Mouse (Mus musculus) liver, embryonic 14.5 days (tissue): ENCODE results near the gene Tas1r3. TPM values are rescaled to one million over a fixed set of nuclear protein-coding genes. Genes with fewer than 3 reads are reported as not detected.

Experiments used
- ATAC-seq: fragments of 200-750 bp; cut with Nextera tagmentation; 2 replicates; pipeline ENCODE4 v1.8.0; 2017; ENCODE audit warnings: moderate number of reproducible peaks, mild to moderate bottlenecking, moderate library complexity; ENCODE audit not compliant: insufficient read depth
- DNase-seq, 3 experiments: peaks; one replicate each; pipeline ENCODE4 v3.0.0-alpha.2; 2012 to 2013; ENCODE audit warnings: low read depth in 3 of 3, low spot score in 3 of 3
- H3K27ac ChIP-seq: fragments of 300-500 bp; sonication (generic); 2 replicates; pipeline ENCODE4 v1.5.1; 2014; ENCODE audit warnings: moderate library complexity, mild to moderate bottlenecking, control low read depth, inconsistent platforms
- H3K27me3 ChIP-seq: fragments of 300-500 bp; sonication (generic); 2 replicates; pipeline ENCODE4 v1.6.1; 2014; ENCODE audit warnings: mild to moderate bottlenecking, low read length, moderate library complexity; ENCODE audit not compliant: control insufficient read depth, insufficient read depth
- H3K36me3 ChIP-seq: fragments of 300-500 bp; sonication (generic); replicated peaks from 2 replicates; pipeline ENCODE4 v1.6.1; 2014; ENCODE audit warnings: low read depth; ENCODE audit not compliant: control insufficient read depth, insufficient read depth
- H3K4me1 ChIP-seq, 2 experiments: fragments of 200-500 bp in 1 of 2; fragments of 300-500 bp in 1 of 2; sonication (generic) in 1 of 2; replicated peaks; 2 replicates each; pipeline ENCODE4 v1.6.1; 2012 to 2014; ENCODE audit warnings: antibody characterized with exemption in 1 of 2, inconsistent platforms in 1 of 2, low read length in 1 of 2; ENCODE audit not compliant: control insufficient read depth in 2 of 2, insufficient read depth in 2 of 2
- H3K4me2 ChIP-seq: fragments of 300-500 bp; sonication (generic); 2 replicates; pipeline ENCODE4 v1.6.1; 2014; ENCODE audit warnings: low read depth, mild to moderate bottlenecking, control low read depth, moderate library complexity
- H3K4me3 ChIP-seq, 2 experiments: fragments of 200-500 bp in 1 of 2; fragments of 300-500 bp in 1 of 2; sonication (generic) in 1 of 2; 2 replicates each; pipeline ENCODE4 v1.5.1; 2012 to 2014; ENCODE audit warnings: low read depth in 2 of 2, low read length in 2 of 2, mild to moderate bottlenecking in 2 of 2, control low read depth in 1 of 2, inconsistent platforms in 1 of 2, moderate library complexity in 1 of 2; ENCODE audit not compliant: insufficient read depth in 1 of 2
- H3K9ac ChIP-seq: fragments of 300-500 bp; sonication (generic); replicated peaks from 2 replicates; pipeline ENCODE4 v1.6.1; 2014; ENCODE audit warnings: mild to moderate bottlenecking, control low read depth, moderate library complexity
- H3K9me3 ChIP-seq: fragments of 300-500 bp; sonication (generic); 2 replicates; pipeline ENCODE4 v1.6.1; 2016; ENCODE audit warnings: low read length, mixed read lengths; ENCODE audit not compliant: control insufficient read depth
- CTCF ChIP-seq: IDR thresholded peaks from 2 replicates; pipeline ENCODE4 v1.5.1; 2016; ENCODE audit warnings: antibody characterized with exemption, low read depth, control low read depth
- EP300 ChIP-seq: IDR thresholded peaks from 2 replicates; pipeline ENCODE4 v1.6.1; 2016; ENCODE audit warnings: antibody characterized with exemption, low read depth
- WGBS: fragments of 180-500 bp; shearing (Covaris S2); extraction: QIAGEN DNeasy Blood & Tissue Kit; methylation state at CpG from one replicate; pipeline ENCODE4 v1.1.7; 2014; ENCODE audit not compliant: insufficient replicate concordance; 5-methylcytosine and 5-hydroxymethylcytosine counted together
- polyA plus RNA-seq, 2 experiments: library from polyadenylated mRNA; depleted of rRNA in 1 of 2; stranded (reverse) in 1 of 2; unstranded in 1 of 2; fragments of >200 nt; fragmentation: Nextera tagmentation in 1 of 2; extraction: Ambion mirVana in 1 of 2; gene quantifications; 2 replicates each; pipeline versions ENCODE4 v1.2.1 to v1.2.3; 2012 to 2014

The Tas1r3 gene
- polyA plus RNA-seq, 2 experiments, result 0.04 to 0.08 TPM

- Histone ChIP-seq H3K9ac (no peak overlapping the region), H3K9me3 (no peaks in the 10 kb centered on the region), H3K27ac (no peak overlapping the region), H3K4me1 (no peaks in the 10 kb centered on the region), H3K36me3 (peaks cover 16% of the 10 kb centered on the region), H3K4me2 (no peak overlapping the region), H3K27me3 (no peaks in the 10 kb centered on the region), H3K4me3 (no peak overlapping the region)
- 81% methylated on average over 13 of the region's 13 CpGs for WGBS
- no peak for TF ChIP-seq CTCF
- TF ChIP-seq EP300, result no peak
- ATAC-seq (no peak), DNase-seq (no peak)
Measured at GRCm38 (mm10) chr4:155905634-155906033, 42.5 kb upstream of the Tas1r3 start.

- no peak overlapping the region for H3K4me2 ChIP-seq
- DNase-seq (no peak), ATAC-seq (no peak)
- TF ChIP-seq CTCF (peak; percentile 70), EP300 (no peak)
- no peaks in the 10 kb centered on the region for H3K4me1 ChIP-seq
- no peak overlapping the region for H3K4me3 ChIP-seq
- H3K9ac ChIP-seq, result no peak overlapping the region
- no peaks in the 10 kb centered on the region for H3K27me3 ChIP-seq
- peaks cover 16% of the 10 kb centered on the region for H3K36me3 ChIP-seq
- 82% methylated on average over 13 of the region's 13 CpGs for WGBS
- H3K9me3 ChIP-seq, result no peaks in the 10 kb centered on the region
- no peak overlapping the region for H3K27ac ChIP-seq
Measured at GRCm38 (mm10) chr4:155904318-155905102, 41.3 kb upstream of the Tas1r3 start.

GRCm38 (mm10) chr4:155903246-155903645, 40.1 kb upstream of the Tas1r3 start:
- DNase-seq (no peak), ATAC-seq (no peak)
- no peaks in the 10 kb centered on the region for H3K9me3 ChIP-seq
- H3K27ac ChIP-seq, result no peak overlapping the region
- no peak overlapping the region for H3K4me2 ChIP-seq
- no peaks in the 10 kb centered on the region for H3K4me1 ChIP-seq
- no peak overlapping the region for H3K4me3 ChIP-seq
- WGBS, result 93% methylated on average over 13 of the region's 13 CpGs
- no peaks in the 10 kb centered on the region for H3K27me3 ChIP-seq
- H3K9ac ChIP-seq, result no peak overlapping the region
- peaks cover 16% of the 10 kb centered on the region for H3K36me3 ChIP-seq
- TF ChIP-seq CTCF (no peak), EP300 (no peak)

GRCm38 (mm10) chr4:155901205-155901604, 38.0 kb upstream of the Tas1r3 start:
- ATAC-seq, result no peak
- Histone ChIP-seq H3K9me3 (no peaks in the 10 kb centered on the region), H3K27ac (no peak overlapping the region), H3K4me3 (no peak overlapping the region), H3K9ac (no peak overlapping the region), H3K36me3 (peaks cover 22% of the 10 kb centered on the region), H3K4me2 (no peak overlapping the region), H3K4me1 (no peaks in the 10 kb centered on the region), H3K27me3 (no peaks in the 10 kb centered on the region)
- no peak for DNase-seq
- TF ChIP-seq EP300 (no peak), CTCF (no peak)
- 66% methylated on average over 3 of the region's 3 CpGs for WGBS

- Histone ChIP-seq H3K27ac (no peak overlapping the region), H3K4me1 (peaks cover 6 to 13% of the 10 kb centered on the region in 2 experiments), H3K4me3 (no peak overlapping the region), H3K4me2 (no peak overlapping the region), H3K36me3 (peaks cover 22% of the 10 kb centered on the region), H3K9me3 (no peaks in the 10 kb centered on the region), H3K27me3 (no peaks in the 10 kb centered on the region), H3K9ac (no peak overlapping the region)
- DNase-seq, result no peak
- WGBS, result 90% methylated on average over 7 of the region's 7 CpGs
- TF ChIP-seq EP300, result no peak
- TF ChIP-seq CTCF, result no peak
- no peak for ATAC-seq
Measured at GRCm38 (mm10) chr4:155899355-155899754, 36.2 kb upstream of the Tas1r3 start.
